Mouse (Mus musculus): ENCODE data around the gene Nek7. TPM values are rescaled to one million over a fixed set of nuclear protein-coding genes. Genes with fewer than 3 reads are reported as not detected.
A peak's percentile ranks its signal among the peaks of the same experiment; 100 is the strongest.

Nek7 gene
- total and polyA plus RNA-seq, 3 experiments, result 17.3 to 79.7 (median 69.9) TPM

DNA sequence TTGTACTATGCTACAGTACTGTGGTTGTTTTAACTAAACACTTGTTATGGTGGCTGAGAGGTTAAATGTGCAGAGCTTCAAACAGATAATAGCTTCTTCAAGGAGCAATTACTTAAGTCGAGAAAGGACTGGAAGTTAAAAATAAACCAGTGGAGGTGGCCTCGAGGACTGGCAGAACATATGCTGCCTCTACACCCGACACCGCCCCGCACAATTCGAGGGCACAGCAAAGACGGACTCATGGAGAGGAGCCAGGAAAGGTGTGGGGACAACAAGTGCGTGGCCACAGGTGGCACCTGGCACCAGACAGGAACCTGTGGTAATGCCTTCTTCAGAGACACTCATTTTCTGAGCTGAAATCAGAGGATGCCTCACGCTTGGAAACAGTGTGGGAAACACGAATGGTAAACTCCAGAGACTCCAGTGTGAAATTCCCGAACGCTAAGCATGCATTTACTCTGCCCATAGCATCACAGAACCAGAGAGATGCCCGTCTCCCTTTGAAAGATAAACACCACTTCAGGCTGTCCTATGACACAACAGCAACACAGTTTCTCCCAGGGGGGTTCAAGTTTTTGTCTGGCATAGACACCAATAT is 112.4 kb downstream of the Nek7 start:
- 57% methylated on average over 13 of the region's 13 CpGs for WGBS
- no peak overlapping the region; the same call in 1 of the 2 replicates for H3K27ac ChIP-seq
- H3K4me3 ChIP-seq, result no peak overlapping the region
- peaks cover 11% of the 10 kb centered on the region for H3K4me1 ChIP-seq (ENCODE audit: control insufficient read depth, insufficient read depth, low read length)
- H3K27me3 ChIP-seq (ENCODE audit: control insufficient read depth, insufficient read depth, low read length), result no peaks in the 10 kb centered on the region
- TF ChIP-seq POLR2A (IDR thresholded peaks at IDR 0.05; ENCODE audit: insufficient read depth, low read depth, low read length), result no peak
- TF ChIP-seq CTCF (IDR thresholded peaks at IDR 0.05), result no peak
- no peak for TF ChIP-seq EP300 (IDR thresholded peaks at IDR 0.05; ENCODE audit: insufficient read depth, low read depth, low read length)
- no peaks in the 10 kb centered on the region for H3K79me2 ChIP-seq (replicated peaks; ENCODE audit: control insufficient read depth, insufficient read depth, low read length)
- no peak overlapping the region for H3K9ac ChIP-seq (ENCODE audit: low read depth, low read length)
- peaks cover 12% of the 10 kb centered on the region for H3K36me3 ChIP-seq (ENCODE audit: control insufficient read depth, insufficient read depth, low read length)
- DNase-seq, result no peak
- intact Hi-C loops (cut with DNase I), result loop anchor here (5.0 kb wide), 1 partner anchor 115 kb away; the partner anchor contains the start of gene Nek7

DNA sequence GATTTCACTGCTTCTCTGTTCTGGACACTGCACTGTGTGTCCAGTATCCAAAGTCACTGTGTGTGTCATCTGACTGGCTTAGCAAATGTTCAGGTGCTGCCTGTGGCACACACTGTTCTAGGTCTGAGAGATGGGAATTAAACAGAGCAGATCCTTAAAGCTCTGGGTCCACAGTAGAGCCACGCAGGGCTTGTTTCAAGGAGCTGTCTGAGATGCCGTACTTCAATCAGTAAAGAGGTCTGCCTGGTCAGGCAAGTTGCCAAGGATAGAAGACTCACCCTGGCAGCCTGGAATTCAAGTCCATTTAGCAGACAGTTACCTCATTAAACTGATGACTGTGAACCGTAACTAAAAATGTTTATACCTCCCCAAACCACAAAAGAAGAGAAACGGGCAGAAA is 112.9 kb downstream of the Nek7 start:
- 23% methylated on average over 4 of the region's 4 CpGs for WGBS
- intact Hi-C loops (cut with DNase I), result loop anchor here (5.0 kb wide), 1 partner anchor 115 kb away; the partner anchor contains the start of gene Nek7
- no peak overlapping the region for H3K9ac ChIP-seq (ENCODE audit: low read depth, low read length)
- H3K27me3 ChIP-seq (ENCODE audit: control insufficient read depth, insufficient read depth, low read length), result no peaks in the 10 kb centered on the region
- H3K79me2 ChIP-seq (replicated peaks; ENCODE audit: control insufficient read depth, insufficient read depth, low read length), result no peaks in the 10 kb centered on the region
- H3K36me3 ChIP-seq (ENCODE audit: control insufficient read depth, insufficient read depth, low read length), result peaks cover 12% of the 10 kb centered on the region
- DNase-seq, result peak; percentile 31 to 38
- H3K4me1 ChIP-seq (ENCODE audit: control insufficient read depth, insufficient read depth, low read length), result peaks cover 11% of the 10 kb centered on the region
- no peak overlapping the region for H3K4me3 ChIP-seq
- H3K27ac ChIP-seq, result peak overlapping the region; percentile 46; the same call in 1 of the 2 replicates
- no peak for TF ChIP-seq POLR2A (IDR thresholded peaks at IDR 0.05; ENCODE audit: insufficient read depth, low read depth, low read length)
- no peak for TF ChIP-seq EP300 (IDR thresholded peaks at IDR 0.05; ENCODE audit: insufficient read depth, low read depth, low read length)
- TF ChIP-seq CTCF (IDR thresholded peaks at IDR 0.05), result no peak

DNA sequence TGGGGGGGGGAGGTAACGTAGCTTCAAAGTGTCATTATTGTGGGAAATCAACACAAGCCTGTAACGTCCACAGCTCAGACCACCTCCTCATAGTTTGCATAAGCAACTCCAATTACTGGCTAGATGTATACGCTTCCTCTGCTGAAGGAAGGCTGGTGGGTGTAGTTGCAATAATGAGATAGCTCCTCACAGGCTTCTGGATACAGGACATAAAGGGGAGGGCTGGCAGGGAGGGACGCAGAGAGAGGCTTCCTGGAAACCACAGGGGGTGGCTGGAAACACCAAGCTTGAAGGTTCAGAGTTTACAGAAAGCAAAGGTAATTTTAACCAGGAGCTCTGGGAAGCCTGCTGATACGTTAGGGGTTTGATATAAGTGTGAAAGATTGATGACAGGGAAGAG is 115.7 kb downstream of the Nek7 start:
- H3K27me3 ChIP-seq (ENCODE audit: control insufficient read depth, insufficient read depth, low read length), result no peaks in the 10 kb centered on the region
- H3K4me3 ChIP-seq, result no peak overlapping the region
- intact Hi-C loops (cut with DNase I), result no loop called here
- H3K36me3 ChIP-seq (ENCODE audit: control insufficient read depth, insufficient read depth, low read length), result peaks cover 7% of the 10 kb centered on the region
- no peak overlapping the region for H3K9ac ChIP-seq (ENCODE audit: low read depth, low read length)
- no peak overlapping the region for H3K27ac ChIP-seq
- no peak for DNase-seq
- H3K4me1 ChIP-seq (ENCODE audit: control insufficient read depth, insufficient read depth, low read length), result peaks cover 10% of the 10 kb centered on the region
- WGBS, result 64% methylated on average over 5 of the region's 5 CpGs
- TF ChIP-seq CTCF (IDR thresholded peaks at IDR 0.05) (no peak), POLR2A (IDR thresholded peaks at IDR 0.05; ENCODE audit: insufficient read depth, low read depth, low read length) (no peak), EP300 (IDR thresholded peaks at IDR 0.05; ENCODE audit: insufficient read depth, low read depth, low read length) (no peak)
- no peaks in the 10 kb centered on the region for H3K79me2 ChIP-seq (replicated peaks; ENCODE audit: control insufficient read depth, insufficient read depth, low read length)

DNA sequence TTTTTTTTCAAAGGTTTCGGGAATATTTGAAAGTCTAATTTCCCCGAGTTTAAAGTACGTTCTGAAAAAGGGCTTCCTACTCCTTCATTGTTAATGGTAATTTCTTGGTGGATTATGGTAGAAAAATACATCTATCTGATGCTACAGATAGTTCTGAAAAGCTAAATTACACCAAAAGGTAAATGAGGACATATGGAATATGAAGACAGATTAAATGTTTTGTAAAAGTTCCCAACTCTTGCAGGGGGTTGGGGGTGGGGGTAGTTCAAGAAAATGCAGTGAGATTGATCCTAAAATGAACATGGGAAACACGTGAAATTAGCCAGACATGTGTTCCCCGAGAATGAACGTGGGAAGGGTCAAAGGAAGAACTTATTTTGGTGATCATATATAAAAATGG is 119.2 kb downstream of the Nek7 start:
- Histone ChIP-seq H3K27me3 (ENCODE audit: control insufficient read depth, insufficient read depth, low read length) (no peaks in the 10 kb centered on the region), H3K79me2 (replicated peaks; ENCODE audit: control insufficient read depth, insufficient read depth, low read length) (no peaks in the 10 kb centered on the region; the same call in 1 of the 2 replicates), H3K4me1 (ENCODE audit: control insufficient read depth, insufficient read depth, low read length) (no peaks in the 10 kb centered on the region), H3K4me3 (no peak overlapping the region), H3K27ac (no peak overlapping the region), H3K9ac (ENCODE audit: low read depth, low read length) (no peak overlapping the region), H3K36me3 (ENCODE audit: control insufficient read depth, insufficient read depth, low read length) (no peaks in the 10 kb centered on the region)
- intact Hi-C loops (cut with DNase I), result no loop called here
- TF ChIP-seq POLR2A (IDR thresholded peaks at IDR 0.05; ENCODE audit: insufficient read depth, low read depth, low read length) (no peak), CTCF (IDR thresholded peaks at IDR 0.05) (no peak), EP300 (IDR thresholded peaks at IDR 0.05; ENCODE audit: insufficient read depth, low read depth, low read length) (no peak)
- no peak for DNase-seq
- WGBS, result 90% methylated on average over 6 of the region's 6 CpGs

DNA sequence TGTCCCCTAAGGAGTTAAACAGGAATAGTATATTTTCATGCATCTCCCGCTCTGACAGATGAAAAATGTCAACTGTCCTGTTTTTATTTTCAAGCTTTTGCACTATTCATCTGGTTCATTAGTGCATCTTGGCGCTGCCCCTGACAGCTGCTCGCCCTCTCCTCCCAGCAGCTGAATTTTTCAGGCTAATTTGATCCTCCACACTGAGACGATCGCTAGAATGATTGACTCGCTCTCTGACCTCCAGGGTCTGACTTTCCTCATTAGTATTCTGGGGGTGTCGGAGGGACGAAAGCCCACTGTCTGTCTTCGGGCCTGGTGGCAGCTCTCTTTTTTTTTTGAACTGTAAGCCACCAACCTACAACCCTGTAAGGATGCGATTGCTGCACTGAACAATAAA is 119.8 kb downstream of the Nek7 start:
- H3K36me3 ChIP-seq (ENCODE audit: control insufficient read depth, insufficient read depth, low read length), result no peaks in the 10 kb centered on the region
- no peak overlapping the region for H3K9ac ChIP-seq (ENCODE audit: low read depth, low read length)
- H3K4me1 ChIP-seq (ENCODE audit: control insufficient read depth, insufficient read depth, low read length), result no peaks in the 10 kb centered on the region
- H3K27ac ChIP-seq, result no peak overlapping the region
- no peak overlapping the region for H3K4me3 ChIP-seq
- 78% methylated on average over 10 of the region's 10 CpGs for WGBS
- no peaks in the 10 kb centered on the region; the same call in 1 of the 2 replicates for H3K79me2 ChIP-seq (replicated peaks; ENCODE audit: control insufficient read depth, insufficient read depth, low read length)
- TF ChIP-seq CTCF (IDR thresholded peaks at IDR 0.05) (no peak), POLR2A (IDR thresholded peaks at IDR 0.05; ENCODE audit: insufficient read depth, low read depth, low read length) (no peak), EP300 (IDR thresholded peaks at IDR 0.05; ENCODE audit: insufficient read depth, low read depth, low read length) (no peak)
- intact Hi-C loops (cut with DNase I), result no loop called here
- no peaks in the 10 kb centered on the region for H3K27me3 ChIP-seq (ENCODE audit: control insufficient read depth, insufficient read depth, low read length)
- no peak for DNase-seq

DNA sequence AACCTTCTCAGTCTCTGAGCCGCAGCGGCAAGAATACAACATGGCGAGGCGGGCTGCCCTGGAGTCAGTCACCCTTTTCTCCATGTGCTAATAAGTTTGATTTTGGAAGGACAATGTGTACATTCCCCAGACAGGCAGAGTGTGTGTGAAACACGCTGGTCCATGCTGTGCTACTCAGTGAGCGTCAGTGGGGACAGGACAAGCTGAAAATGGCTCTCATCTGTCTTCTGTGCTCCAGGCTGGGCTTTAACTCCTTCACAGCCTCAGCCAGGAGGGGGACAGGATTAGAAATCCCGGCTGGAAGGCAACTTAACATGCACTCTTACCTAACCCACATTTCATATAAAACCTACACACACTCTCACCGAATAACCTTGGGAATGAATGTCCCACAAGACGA is 120.5 kb downstream of the Nek7 start:
- 81% methylated on average over 9 of the region's 9 CpGs for WGBS
- TF ChIP-seq EP300 (IDR thresholded peaks at IDR 0.05; ENCODE audit: insufficient read depth, low read depth, low read length) (no peak), CTCF (IDR thresholded peaks at IDR 0.05) (no peak), POLR2A (IDR thresholded peaks at IDR 0.05; ENCODE audit: insufficient read depth, low read depth, low read length) (no peak)
- no peak overlapping the region for H3K27ac ChIP-seq
- H3K36me3 ChIP-seq (ENCODE audit: control insufficient read depth, insufficient read depth, low read length), result no peaks in the 10 kb centered on the region; the same call in 1 of the 2 replicates
- no peak overlapping the region for H3K9ac ChIP-seq (ENCODE audit: low read depth, low read length)
- no peaks in the 10 kb centered on the region; the same call in 1 of the 2 replicates for H3K79me2 ChIP-seq (replicated peaks; ENCODE audit: control insufficient read depth, insufficient read depth, low read length)
- no peak for DNase-seq
- H3K27me3 ChIP-seq (ENCODE audit: control insufficient read depth, insufficient read depth, low read length), result no peaks in the 10 kb centered on the region
- H3K4me1 ChIP-seq (ENCODE audit: control insufficient read depth, insufficient read depth, low read length), result no peaks in the 10 kb centered on the region
- H3K4me3 ChIP-seq, result no peak overlapping the region
- intact Hi-C loops (cut with DNase I), result no loop called here

Measured in heart, adult 2 months (tissue).